Mouse (Mus musculus): ENCODE results near the gene Stk31.
A peak's percentile ranks its signal among the peaks of the same experiment; 100 is the strongest.
"Not testable (repeated sequence)": the region's sequence is repeated elsewhere in the genome, so short reads cannot be mapped to it uniquely, and the experiment has no call there.

The Stk31 gene

GRCm38 (mm10) chr6:49395316-49395715, at the start of gene Stk31:
Gene Stk31 (plus strand): TSS chr6:49395604.
- DNase-seq (ENCODE audit: low spot score in 2 of 2): no peak

GRCm38 (mm10) chr6:49349826-49350225, 45.6 kb upstream of the Stk31 start:
- peak; percentile 30 to 69 for DNase-seq (ENCODE audit: low spot score in 2 of 2)

- DNase-seq (ENCODE audit: low spot score in 2 of 2): no peak
These were observed 40.8 kb upstream of the Stk31 start for GRCm38 (mm10) chr6:49354613-49355012.

GRCm38 (mm10) chr6:49355171-49355570, 40.2 kb upstream of the Stk31 start:
- no peak for DNase-seq (ENCODE audit: low spot score in 2 of 2)

GRCm38 (mm10) chr6:49360420-49360819, 35.0 kb upstream of the Stk31 start:
- DNase-seq (ENCODE audit: low spot score in 2 of 2): no peak

- DNase-seq (ENCODE audit: low spot score in 2 of 2): peak; percentile 89 to 91
These were observed 28.0 kb upstream of the Stk31 start, which contains the start of gene Fam221a for GRCm38 (mm10) chr6:49367159-49368054. Gene Fam221a (plus strand): TSS chr6:49367739.

- DNase-seq (ENCODE audit: low spot score in 2 of 2): no peak
These were observed 27.2 kb upstream of the Stk31 start for GRCm38 (mm10) chr6:49368212-49368611.

GRCm38 (mm10) chr6:49372705-49373104, 22.7 kb upstream of the Stk31 start:
- peak in 1 of 2 experiments; percentile 22 for DNase-seq (ENCODE audit: low spot score in 2 of 2)

- DNase-seq (ENCODE audit: low spot score in 2 of 2): no peak
These were observed 21.5 kb upstream of the Stk31 start for GRCm38 (mm10) chr6:49373943-49374342.

GRCm38 (mm10) chr6:49378328-49378727, 17.1 kb upstream of the Stk31 start:
- no peak for DNase-seq (ENCODE audit: low spot score in 2 of 2)

GRCm38 (mm10) chr6:49394276-49394675, 1.1 kb upstream of the Stk31 start:
- no peak for DNase-seq (ENCODE audit: low spot score in 2 of 2)

- DNase-seq (ENCODE audit: low spot score in 2 of 2): no peak
These were observed 2.1 kb downstream of the Stk31 start for GRCm38 (mm10) chr6:49397466-49397865.

- DNase-seq (ENCODE audit: low spot score in 2 of 2): no peak
These were observed 3.0 kb downstream of the Stk31 start for GRCm38 (mm10) chr6:49398365-49398764.

- no peak for DNase-seq (ENCODE audit: low spot score in 2 of 2)
These were observed 15.4 kb downstream of the Stk31 start for GRCm38 (mm10) chr6:49410830-49411229.

- DNase-seq (ENCODE audit: low spot score in 2 of 2): not testable (repeated sequence)
These were observed 17.6 kb downstream of the Stk31 start for GRCm38 (mm10) chr6:49412967-49413366.

- DNase-seq (ENCODE audit: low spot score in 2 of 2): no peak
These were observed 20.6 kb downstream of the Stk31 start for GRCm38 (mm10) chr6:49415971-49416370.

GRCm38 (mm10) chr6:49437306-49437705, 41.9 kb downstream of the Stk31 start:
- no peak for DNase-seq (ENCODE audit: low spot score in 2 of 2)

- no peak for DNase-seq (ENCODE audit: low spot score in 2 of 2)
These were observed 62.7 kb downstream of the Stk31 start for GRCm38 (mm10) chr6:49458112-49458511.

- DNase-seq (ENCODE audit: low spot score in 2 of 2): no peak
These were observed 87.8 kb downstream of the Stk31 start for GRCm38 (mm10) chr6:49483205-49483604.

GRCm38 (mm10) chr6:49491526-49491925, 96.1 kb downstream of the Stk31 start:
- peak in 1 of 2 experiments; percentile 56 for DNase-seq (ENCODE audit: low spot score in 2 of 2)

GRCm38 (mm10) chr6:49519053-49519452, 123.6 kb downstream of the Stk31 start:
- DNase-seq (ENCODE audit: low spot score in 2 of 2): peak; percentile 26 to 75
